Mouse (Mus musculus) limb, embryonic 14.5 days (tissue): ENCODE data around the gene Wdr72. TPM values are rescaled to one million over a fixed set of nuclear protein-coding genes. Genes with fewer than 3 reads are reported as not detected.

ENCODE experiments used
- ATAC-seq: fragments of 200-750 bp; cut with Nextera tagmentation; 2 replicates; pipeline ENCODE4 v1.8.0; 2017; ENCODE audit warnings: low read depth, moderate number of reproducible peaks, moderate TSS enrichment; ENCODE audit not compliant: low FRiP score
- DNase-seq: peaks from one replicate; pipeline ENCODE4 v3.0.0-alpha.2; 2015; ENCODE audit warnings: low spot score
- H3K27ac ChIP-seq: fragments of 300-500 bp; sonication (generic); replicated peaks from 2 replicates; pipeline ENCODE4 v1.5.1; 2014; ENCODE audit warnings: low read depth, mild to moderate bottlenecking, low read length, moderate library complexity, mixed read lengths
- H3K27me3 ChIP-seq: fragments of 300-500 bp; sonication (generic); 2 replicates; pipeline ENCODE4 v1.6.1; 2014; ENCODE audit warnings: low read length, mixed read lengths; ENCODE audit not compliant: control insufficient read depth, insufficient read depth
- H3K36me3 ChIP-seq: fragments of 300-500 bp; sonication (generic); 2 replicates; pipeline ENCODE4 v1.6.1; 2014; ENCODE audit warnings: mild to moderate bottlenecking, low read length, moderate library complexity, mixed read lengths; ENCODE audit not compliant: control insufficient read depth, insufficient read depth
- H3K4me1 ChIP-seq: fragments of 300-500 bp; sonication (generic); 2 replicates; pipeline ENCODE4 v1.6.1; 2014; ENCODE audit warnings: antibody characterized with exemption, low read length, mixed read lengths; ENCODE audit not compliant: control insufficient read depth, insufficient read depth
- H3K4me2 ChIP-seq: fragments of 300-500 bp; sonication (generic); replicated peaks from 2 replicates; pipeline ENCODE4 v1.6.1; 2014; ENCODE audit warnings: low read depth, mild to moderate bottlenecking, low read length, moderate library complexity; ENCODE audit not compliant: severe bottlenecking
- H3K4me3 ChIP-seq: fragments of 300-500 bp; sonication (generic); replicated peaks from 2 replicates; pipeline ENCODE4 v1.5.1; 2014; ENCODE audit warnings: low read length
- H3K9ac ChIP-seq: fragments of 300-500 bp; sonication (generic); 2 replicates; pipeline ENCODE4 v1.6.1; 2014; ENCODE audit warnings: mild to moderate bottlenecking, low read depth, low read length, moderate library complexity; ENCODE audit not compliant: severe bottlenecking
- H3K9me3 ChIP-seq: fragments of 300-500 bp; sonication (generic); 2 replicates; pipeline ENCODE4 v1.6.1; 2016; ENCODE audit warnings: low read length; ENCODE audit not compliant: control insufficient read depth
- POLR2A ChIP-seq: fragments of 200-500 bp; IDR thresholded peaks from 2 replicates; pipeline ENCODE4 v1.8.0; 2012; ENCODE audit warnings: inconsistent platforms, mild to moderate bottlenecking, moderate library complexity, borderline replicate concordance; ENCODE audit not compliant: insufficient read depth, insufficient read length; ENCODE audit errors: extremely low read depth
- WGBS: fragments of 180-500 bp; shearing (Covaris S2); extraction: QIAGEN DNeasy Blood & Tissue Kit; methylation state at CpG from one replicate; pipeline ENCODE4 v1.1.7; 2014; 5-methylcytosine and 5-hydroxymethylcytosine counted together
- polyA plus RNA-seq, 2 experiments: library from polyadenylated mRNA; depleted of rRNA in 1 of 2; stranded (reverse) in 1 of 2; unstranded in 1 of 2; fragments of >200 nt; fragmentation: Nextera tagmentation in 1 of 2; extraction: Ambion mirVana in 1 of 2; gene quantifications; 2 replicates each; pipeline versions ENCODE4 v1.2.1 to v1.2.3; 2012 to 2014

Wdr72 gene
- polyA plus RNA-seq, 2 experiments = 0.14 to 0.25 TPM

DNA sequence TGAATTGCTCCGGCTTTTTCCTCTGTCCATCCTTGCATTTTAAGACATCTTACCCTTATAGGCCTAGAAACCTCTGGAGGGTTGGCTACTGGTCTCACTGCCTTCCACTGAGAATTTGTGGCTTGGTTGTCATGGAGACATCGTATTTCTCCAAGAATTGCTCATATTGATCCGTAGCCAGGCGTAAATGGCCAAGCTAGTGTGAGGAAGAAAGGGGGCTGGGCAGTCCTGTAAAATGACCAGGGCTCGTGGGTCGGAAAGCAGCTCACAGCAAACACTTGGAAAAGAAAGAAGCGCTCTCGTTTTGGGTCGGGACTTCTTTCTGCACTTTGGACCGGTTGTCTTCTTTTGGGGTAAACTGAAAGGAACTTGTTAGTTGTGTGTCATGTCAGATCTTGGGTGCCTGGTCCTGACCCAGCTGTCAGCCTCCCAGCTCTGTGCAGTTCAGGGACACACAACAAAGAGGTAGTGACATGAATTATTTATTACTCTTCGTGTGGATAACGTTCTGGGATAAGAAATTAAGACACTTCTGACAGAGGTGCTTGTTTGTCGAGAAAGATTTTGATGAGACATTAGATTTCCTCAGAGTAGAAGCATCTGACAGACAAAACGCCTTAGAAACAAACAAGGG lies 167.7 kb downstream of the Wdr72 start:
- Histone ChIP-seq H3K27ac (no peak overlapping the region), H3K4me1 (no peaks in the 10 kb centered on the region), H3K9ac (no peak overlapping the region), H3K27me3 (no peaks in the 10 kb centered on the region), H3K4me2 (no peak overlapping the region), H3K9me3 (no peaks in the 10 kb centered on the region), H3K4me3 (no peak overlapping the region), H3K36me3 (no peaks in the 10 kb centered on the region)
- no peak for TF ChIP-seq POLR2A
- no peak for ATAC-seq
- WGBS = 55% methylated on average over 14 of the region's 14 CpGs
- no peak for DNase-seq

DNA sequence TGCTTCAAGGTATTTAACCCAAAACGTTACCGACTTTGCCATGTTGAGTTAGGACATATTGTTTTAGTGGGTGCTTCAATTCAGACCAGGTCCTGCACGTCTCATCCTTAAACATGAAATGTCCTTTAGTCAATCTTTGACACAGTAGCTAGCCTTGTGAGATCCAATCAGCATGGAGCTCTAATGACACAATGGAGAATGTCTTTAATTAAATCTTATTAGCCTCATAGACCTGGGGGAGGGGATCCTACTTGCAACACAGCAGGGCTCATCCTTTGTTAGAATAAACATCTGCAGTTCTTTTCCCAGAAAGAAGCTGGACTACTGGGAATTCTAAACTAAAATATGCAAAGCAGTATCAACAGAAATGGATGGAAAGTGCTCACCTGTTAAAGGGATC lies 171.9 kb downstream of the Wdr72 start:
- Histone ChIP-seq H3K4me3 (no peak overlapping the region), H3K9ac (no peak overlapping the region), H3K4me1 (no peaks in the 10 kb centered on the region), H3K36me3 (no peaks in the 10 kb centered on the region), H3K27me3 (no peaks in the 10 kb centered on the region), H3K4me2 (no peak overlapping the region), H3K27ac (no peak overlapping the region), H3K9me3 (no peaks in the 10 kb centered on the region)
- TF ChIP-seq POLR2A = no peak
- ATAC-seq (no peak), DNase-seq (no peak)
- 39% methylated on average over 3 of the region's 3 CpGs for WGBS

DNA sequence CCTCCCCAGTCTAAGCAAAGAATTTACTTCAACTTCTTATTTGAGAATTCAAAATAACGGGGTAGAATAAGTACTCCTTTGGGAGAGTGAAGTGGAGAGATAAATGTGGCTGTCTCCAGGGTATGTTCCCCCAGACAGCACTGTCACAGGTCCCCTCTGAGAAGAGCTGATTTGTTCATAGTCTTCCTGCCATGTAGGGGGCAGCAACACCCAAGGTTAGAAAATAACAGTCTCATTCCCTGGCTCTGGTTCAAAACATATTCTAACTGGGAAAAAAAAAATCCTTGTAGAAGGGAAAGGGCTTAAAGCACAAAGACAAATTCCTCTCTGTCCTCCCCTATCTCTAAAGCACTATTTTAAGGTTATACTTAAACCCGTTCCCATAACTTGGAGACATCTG lies 176.1 kb downstream of the Wdr72 start:
- Histone ChIP-seq H3K4me2 (no peak overlapping the region), H3K4me1 (no peaks in the 10 kb centered on the region), H3K9ac (no peak overlapping the region), H3K9me3 (no peaks in the 10 kb centered on the region), H3K27ac (no peak overlapping the region), H3K4me3 (no peak overlapping the region), H3K36me3 (no peaks in the 10 kb centered on the region), H3K27me3 (no peaks in the 10 kb centered on the region)
- ATAC-seq = no peak
- no peak for TF ChIP-seq POLR2A
- WGBS = 60% methylated on average over 2 of the region's 2 CpGs
- DNase-seq = no peak

DNA sequence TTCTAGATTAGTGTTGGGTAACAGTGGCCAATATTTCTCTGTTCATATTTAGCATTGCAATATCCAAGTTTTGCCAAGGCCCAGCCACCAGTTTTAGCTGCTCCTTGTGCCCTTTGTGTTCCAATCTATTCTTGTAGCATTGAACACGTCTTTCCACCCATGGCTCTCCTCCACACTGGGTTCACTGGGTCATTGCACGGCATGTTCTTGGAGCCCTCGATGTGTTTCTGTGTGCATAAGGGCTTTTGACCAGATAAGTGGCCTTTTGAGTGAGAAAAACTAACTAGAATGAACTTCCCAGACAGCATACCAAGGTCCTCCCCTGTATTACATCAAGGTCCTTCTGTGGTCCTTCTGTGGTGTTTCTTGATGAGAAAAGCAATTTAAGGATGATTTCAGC lies 184.3 kb downstream of the Wdr72 start:
- no peak for TF ChIP-seq POLR2A
- WGBS = 84% methylated on average over 3 of the region's 3 CpGs
- no peaks in the 10 kb centered on the region for H3K4me1 ChIP-seq
- DNase-seq (no peak), ATAC-seq (no peak)
- H3K9me3 ChIP-seq = no peaks in the 10 kb centered on the region
- no peaks in the 10 kb centered on the region for H3K36me3 ChIP-seq
- no peak overlapping the region for H3K4me3 ChIP-seq
- no peak overlapping the region for H3K27ac ChIP-seq
- H3K4me2 ChIP-seq = no peak overlapping the region
- no peaks in the 10 kb centered on the region for H3K27me3 ChIP-seq
- no peak overlapping the region for H3K9ac ChIP-seq

DNA sequence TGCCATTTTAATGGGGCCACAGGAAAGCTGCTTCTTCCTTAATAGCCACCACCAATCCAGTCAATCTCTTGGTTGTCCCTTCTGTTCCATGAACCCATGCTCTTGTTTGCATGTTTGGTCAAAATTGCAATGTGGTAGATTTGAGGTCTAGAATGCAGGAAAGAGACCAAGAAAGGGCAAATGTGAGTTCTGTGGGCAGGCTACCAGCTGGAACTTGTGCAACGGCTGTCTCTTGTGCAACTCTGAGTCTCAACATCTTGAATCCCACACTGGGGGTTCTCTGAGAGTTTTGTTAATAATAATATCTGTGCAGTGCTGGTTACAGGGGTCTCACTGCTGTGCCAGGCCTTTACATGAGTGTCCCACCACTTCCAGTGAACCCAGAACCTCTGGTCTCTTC lies 208.6 kb downstream of the Wdr72 start:
- no peak for TF ChIP-seq POLR2A
- ATAC-seq = no peak
- Histone ChIP-seq H3K27ac (no peak overlapping the region), H3K4me3 (no peak overlapping the region), H3K9me3 (no peaks in the 10 kb centered on the region), H3K4me2 (no peak overlapping the region), H3K27me3 (no peaks in the 10 kb centered on the region), H3K36me3 (no peaks in the 10 kb centered on the region), H3K9ac (no peak overlapping the region), H3K4me1 (no peaks in the 10 kb centered on the region)
- no peak for DNase-seq
- WGBS = 78% methylated on average over 1 of the region's 1 CpGs
